In the genomic region with DNA sequence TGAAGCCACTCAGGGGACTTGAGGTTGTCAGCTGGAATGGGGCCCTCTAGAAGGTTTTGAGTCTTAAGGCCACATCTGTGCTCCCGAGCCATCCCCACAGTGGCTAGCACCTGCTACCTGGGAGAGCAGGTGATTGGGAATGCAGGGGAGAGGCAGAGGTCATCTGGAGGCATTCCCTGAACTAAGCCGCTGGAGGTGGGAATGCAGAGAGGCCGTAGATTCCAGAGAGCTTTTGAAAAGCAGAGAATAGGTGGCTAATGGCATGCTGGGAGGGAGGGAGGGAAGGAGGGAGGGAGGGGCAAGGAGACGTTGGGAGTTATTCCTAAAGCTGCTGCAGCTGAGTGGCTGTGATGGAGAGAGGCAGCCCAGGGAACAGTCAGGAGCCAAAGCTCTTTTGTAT, we compare ENCODE assay signal across 31 mouse cellular contexts. TPM values are rescaled to one million over a fixed set of nuclear protein-coding genes. Genes with fewer than 3 reads are reported as not detected.
A peak's percentile ranks its signal among the peaks of the same experiment; 100 is the strongest.
DNase-seq lines count a peak whose midpoint lies in the region; ATAC-seq and TF ChIP-seq lines count a peak whose summit lies in the region.
"Had no signal": no experiment of that assay in that cellular context is flagged by ENCODE, and none has a peak within 500 bp of the region (broad histone marks: within the 10 kb centered on the region; RNA-seq: fewer than 3 reads in every experiment).

No protein-coding gene starts in this region.

- H3K9me3 ChIP-seq in hindbrain, embryonic 13.5 days: no peaks in the 10 kb centered on the region
- no peaks in the 10 kb centered on the region for H3K9me3 ChIP-seq in hindbrain, embryonic 12.5 days (replicated peaks)
- H3K9me3 ChIP-seq in midbrain, embryonic 11.5 days (ENCODE audit: control insufficient read depth, low read length): no peaks in the 10 kb centered on the region
- H3K9me3 ChIP-seq in midbrain, embryonic 15.5 days: no peaks in the 10 kb centered on the region
- H3K9me3 ChIP-seq: embryonic facial prominence, embryonic 15.5 days; heart, embryonic 12.5 days; limb, embryonic 12.5 days; liver, embryonic 15.5 days; lung, embryonic 15.5 days; stomach, embryonic 15.5 days had no signal

- peaks cover 57% of the 10 kb centered on the region for H3K4me1 ChIP-seq in hindbrain, embryonic 13.5 days (replicated peaks)
- H3K4me1 ChIP-seq in hindbrain, embryonic 12.5 days: peaks cover 58% of the 10 kb centered on the region
- H3K4me1 ChIP-seq in midbrain, embryonic 11.5 days (ENCODE audit: control insufficient read depth, insufficient read depth, low read length): peaks cover 36% of the 10 kb centered on the region
- peaks cover 51% of the 10 kb centered on the region for H3K4me1 ChIP-seq in midbrain, embryonic 15.5 days
- peaks cover 5% of the 10 kb centered on the region for H3K4me1 ChIP-seq in cortical plate, adult 2 months (ENCODE audit: control insufficient read depth, insufficient read depth, low read length)
- H3K4me1 ChIP-seq: embryonic facial prominence, embryonic 15.5 days; heart, embryonic 12.5 days; limb, embryonic 12.5 days; liver, embryonic 15.5 days; stomach, embryonic 15.5 days had no signal

- H3K4me2 ChIP-seq in hindbrain, embryonic 13.5 days: no peak overlapping the region
- no peak overlapping the region for H3K4me2 ChIP-seq in hindbrain, embryonic 12.5 days (replicated peaks)
- H3K4me2 ChIP-seq in midbrain, embryonic 11.5 days: no peak overlapping the region
- H3K4me2 ChIP-seq in midbrain, embryonic 15.5 days: no peak overlapping the region
- H3K4me2 ChIP-seq: embryonic facial prominence, embryonic 15.5 days; heart, embryonic 12.5 days; limb, embryonic 12.5 days; liver, embryonic 15.5 days; lung, embryonic 15.5 days; stomach, embryonic 15.5 days had no signal

- no peak for ATAC-seq in hindbrain, embryonic 13.5 days (ENCODE audit: low FRiP score)
- no peak for ATAC-seq in hindbrain, embryonic 12.5 days (ENCODE audit: low FRiP score)
- no peak for ATAC-seq in midbrain, embryonic 11.5 days (ENCODE audit: low FRiP score)
- no peak for ATAC-seq in midbrain, embryonic 15.5 days (replicated peaks)
- ATAC-seq: forebrain, embryonic 14.5 days; Patski had no signal

- no peaks in the 10 kb centered on the region for H3K36me3 ChIP-seq in hindbrain, embryonic 13.5 days
- no peaks in the 10 kb centered on the region for H3K36me3 ChIP-seq in hindbrain, embryonic 12.5 days
- no peaks in the 10 kb centered on the region for H3K36me3 ChIP-seq in midbrain, embryonic 11.5 days (ENCODE audit: control insufficient read depth, insufficient read depth, low read length)
- H3K36me3 ChIP-seq in midbrain, embryonic 15.5 days (replicated peaks): no peaks in the 10 kb centered on the region
- H3K36me3 ChIP-seq: embryonic facial prominence, embryonic 15.5 days; heart, embryonic 12.5 days; limb, embryonic 12.5 days; liver, embryonic 15.5 days; lung, embryonic 15.5 days; stomach, embryonic 15.5 days had no signal

- peak; percentile 84 for DNase-seq in midbrain, embryonic 11.5 days (ENCODE audit: low spot score, missing footprints)
- DNase-seq in ES-CJ7 (ENCODE audit: low read depth, low spot score): peak; percentile 68
- DNase-seq in lung, adult 18-20 months: no peak
- no peak for DNase-seq in spleen, postnatal 36 days (ENCODE audit: low spot score in 2 of 2)
- DNase-seq: adrenal gland, postnatal 25 days; B cell, adult 2 months; cerebellum, adult 11-12 months; cerebellum, postnatal 10 days; heart, adult 2 months; heart, postnatal 4 days; kidney, adult 2 months; kidney, postnatal 4 days; layer of hippocampus, adult 9-11 months; lung, postnatal 36 days; retina, postnatal 1 day; right cerebral cortex, postnatal 14 days had no signal

- WGBS in hindbrain, embryonic 13.5 days: 1% methylated on average over 4 of the region's 4 CpGs
- 1% methylated on average over 4 of the region's 4 CpGs for WGBS in hindbrain, embryonic 12.5 days
- WGBS in midbrain, embryonic 11.5 days: 3% methylated on average over 4 of the region's 4 CpGs
- 0% methylated on average over 4 of the region's 4 CpGs for WGBS in midbrain, embryonic 15.5 days

- 0 out of 2 replicates have a peak overlapping the region, but pooled peaks have one; percentile 30 for H3K27ac ChIP-seq in hindbrain, embryonic 13.5 days
- no peak overlapping the region for H3K27ac ChIP-seq in hindbrain, embryonic 12.5 days
- no peak overlapping the region for H3K27ac ChIP-seq in midbrain, embryonic 11.5 days (ENCODE audit: low read depth, low read length)
- H3K27ac ChIP-seq in midbrain, embryonic 15.5 days: no peak overlapping the region
- H3K27ac ChIP-seq in cortical plate, adult 2 months (ENCODE audit: insufficient read depth, low read length): peak overlapping the region; percentile 83; the same call in 1 of the 2 replicates
- H3K27ac ChIP-seq: embryonic facial prominence, embryonic 15.5 days; heart, adult 2 months; limb, embryonic 12.5 days; liver, embryonic 15.5 days; lung, embryonic 15.5 days; stomach, embryonic 15.5 days had no signal

- H3K27me3 ChIP-seq in hindbrain, embryonic 13.5 days: peaks cover 30% of the 10 kb centered on the region
- peaks cover 29% of the 10 kb centered on the region for H3K27me3 ChIP-seq in hindbrain, embryonic 12.5 days
- no peaks in the 10 kb centered on the region for H3K27me3 ChIP-seq in midbrain, embryonic 11.5 days (ENCODE audit: control insufficient read depth, insufficient read depth, low read length)
- H3K27me3 ChIP-seq in midbrain, embryonic 15.5 days (replicated peaks): no peaks in the 10 kb centered on the region
- H3K27me3 ChIP-seq: Patski had no signal

- TF ChIP-seq POLR2A in cortical plate, adult 2 months (IDR thresholded peaks at IDR 0.05; ENCODE audit: extremely low read depth, insufficient read depth, low read length): no peak

- no peak overlapping the region for H3K4me3 ChIP-seq in hindbrain, embryonic 13.5 days
- no peak overlapping the region for H3K4me3 ChIP-seq in hindbrain, embryonic 12.5 days
- no peak overlapping the region for H3K4me3 ChIP-seq in midbrain, embryonic 11.5 days (ENCODE audit: low read depth, low read length)
- H3K4me3 ChIP-seq in midbrain, embryonic 15.5 days: no peak overlapping the region
- no peak overlapping the region for H3K4me3 ChIP-seq in cortical plate, adult 2 months (ENCODE audit: insufficient read depth, low read length)
- H3K4me3 ChIP-seq: embryonic facial prominence, embryonic 15.5 days; heart, adult 2 months; heart, embryonic 12.5 days; limb, embryonic 12.5 days; liver, embryonic 15.5 days; lung, embryonic 15.5 days; myocyte; stomach, embryonic 15.5 days had no signal

- 0 out of 2 replicates have a peak overlapping the region, but pooled peaks have one; percentile 5 for H3K9ac ChIP-seq in hindbrain, embryonic 13.5 days
- H3K9ac ChIP-seq in hindbrain, embryonic 12.5 days: no peak overlapping the region
- no peak overlapping the region for H3K9ac ChIP-seq in midbrain, embryonic 11.5 days (ENCODE audit: low read length)
- no peak overlapping the region for H3K9ac ChIP-seq in midbrain, embryonic 15.5 days
- H3K9ac ChIP-seq: embryonic facial prominence, embryonic 15.5 days; heart, embryonic 12.5 days; limb, embryonic 12.5 days; liver, embryonic 15.5 days; lung, embryonic 15.5 days; stomach, embryonic 15.5 days had no signal

- TF ChIP-seq CTCF in cortical plate, adult 2 months (IDR thresholded peaks at IDR 0.05; ENCODE audit: extremely low read depth, insufficient read depth, low read length): no peak

RNA-seq across cellular contexts. Expression of a gene that starts 34.0 kb away (rescaled TPM):
- 0.44 and 0.91 TPM in 2 replicates for polyA plus RNA-seq in hindbrain, embryonic 13.5 days (2015; fragmentation: Nextera tagmentation; extraction: Ambion mirVana)
- 0.46 and 0.64 TPM in 2 replicates for polyA plus RNA-seq in hindbrain, embryonic 12.5 days (2016; fragmentation: Nextera tagmentation; extraction: Ambion mirVana)
- polyA plus RNA-seq in midbrain, embryonic 11.5 days (2014; fragmentation: Nextera tagmentation; extraction: Ambion mirVana): 0.81 and 0.96 TPM in 2 replicates
- polyA plus RNA-seq in midbrain, embryonic 15.5 days (2015; fragmentation: Nextera tagmentation; extraction: Ambion mirVana): 0.74 and 1.1 TPM in 2 replicates
- polyA plus RNA-seq in cortical plate, adult 2 months (2012; rRNA removed): 0.29 and 0.32 TPM in 2 replicates
- polyA plus RNA-seq: liver, adult 2 months; liver, embryonic 15.5 days; myocyte; Patski had no signal

RNA-seq across cellular contexts. Expression of a gene that starts 46.4 kb away (rescaled TPM):
- polyA plus RNA-seq in hindbrain, embryonic 13.5 days (2015; fragmentation: Nextera tagmentation; extraction: Ambion mirVana): 3.8 and 4.1 TPM in 2 replicates
- 3.8 and 4.5 TPM in 2 replicates for polyA plus RNA-seq in hindbrain, embryonic 12.5 days (2016; fragmentation: Nextera tagmentation; extraction: Ambion mirVana)
- 1.5 TPM in 2 replicates for polyA plus RNA-seq in midbrain, embryonic 11.5 days (2014; fragmentation: Nextera tagmentation; extraction: Ambion mirVana)
- polyA plus RNA-seq in midbrain, embryonic 15.5 days (2015; fragmentation: Nextera tagmentation; extraction: Ambion mirVana): 4.3 and 4.7 TPM in 2 replicates
- polyA plus RNA-seq in cortical plate, adult 2 months (2012; rRNA removed): 1.2 and 1.3 TPM in 2 replicates
- polyA plus RNA-seq: myocyte, Patski had no signal

RNA-seq across cellular contexts. Expression of a gene that starts 54.9 kb away (rescaled TPM):
- 1.3 TPM in 2 replicates for polyA plus RNA-seq in hindbrain, embryonic 13.5 days (2015; fragmentation: Nextera tagmentation; extraction: Ambion mirVana)
- 0.87 and 1.0 TPM in 2 replicates for polyA plus RNA-seq in hindbrain, embryonic 12.5 days (2016; fragmentation: Nextera tagmentation; extraction: Ambion mirVana)
- 0.15 and 0.28 TPM in 2 replicates for polyA plus RNA-seq in midbrain, embryonic 11.5 days (2014; fragmentation: Nextera tagmentation; extraction: Ambion mirVana)
- polyA plus RNA-seq in midbrain, embryonic 15.5 days (2015; fragmentation: Nextera tagmentation; extraction: Ambion mirVana): 1.9 and 2.4 TPM in 2 replicates
- 1.5 and 2.0 TPM in 2 replicates for polyA plus RNA-seq in cortical plate, adult 2 months (2012; rRNA removed)
- polyA plus RNA-seq: heart, adult 2 months; heart, embryonic 12.5 days; heart, postnatal 0 days; kidney, adult 2 months; liver, adult 2 months; liver, embryonic 15.5 days; myocyte had no signal

Comparison
In these comparisons a context has a peak if more than half of its experiments do, and no peak if none do; other contexts are left out.
1. H3K27ac ChIP-seq: peak in hindbrain, embryonic 13.5 days (single experiment) and cortical plate, adult 2 months (single experiment); none in hindbrain, embryonic 12.5 days (single experiment), midbrain, embryonic 11.5 days (single experiment) and midbrain, embryonic 15.5 days (single experiment).
2. DNase-seq: peak in midbrain, embryonic 11.5 days (single experiment) and ES-CJ7 (single experiment); none in lung, adult 18-20 months (0 of 2) and spleen, postnatal 36 days (0 of 2).